Mouse (Mus musculus): ENCODE measurements around the gene Gm11937.

DNA sequence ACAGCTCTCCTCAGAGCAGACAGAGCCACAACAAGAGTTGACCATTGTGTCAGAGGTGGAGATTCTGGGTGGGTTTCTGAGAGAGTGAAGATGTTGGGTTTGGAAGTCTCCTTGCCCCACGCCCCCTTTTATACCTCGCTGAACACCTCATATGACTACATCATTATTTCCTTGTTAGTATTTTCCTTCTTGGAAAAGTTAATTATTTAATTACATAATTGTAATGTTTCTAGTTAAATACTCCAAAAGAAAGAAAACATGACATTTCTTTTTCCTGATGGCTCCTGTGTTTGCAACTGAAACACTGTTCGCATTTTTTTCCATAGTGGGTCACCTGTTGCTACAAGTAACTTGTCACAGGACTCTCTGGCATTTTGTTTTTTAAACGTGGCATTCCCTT, 18.1 kb upstream of the Gm11937 start, which contains the start of gene Krtap4-1:
- no peak for TF ChIP-seq CTCF (conservative IDR thresholded peaks at IDR 0.05; ENCODE audit: insufficient read depth, insufficient read length, low read depth, low read length)
- no peak for TF ChIP-seq POLR2A (IDR thresholded peaks at IDR 0.05; ENCODE audit: low read depth, low read length)

Data from kidney, adult 2 months (tissue).